Mouse (Mus musculus): ENCODE measurements at regions not wholly inside any gene's neighbourhood (a gene's known extent, or its start where the extent isn't known, plus 50 kb on each side); places are given as distances from the start of the nearest gene placed in this dataset.
A peak's percentile ranks its signal among the peaks of the same experiment; 100 is the strongest.

DNA sequence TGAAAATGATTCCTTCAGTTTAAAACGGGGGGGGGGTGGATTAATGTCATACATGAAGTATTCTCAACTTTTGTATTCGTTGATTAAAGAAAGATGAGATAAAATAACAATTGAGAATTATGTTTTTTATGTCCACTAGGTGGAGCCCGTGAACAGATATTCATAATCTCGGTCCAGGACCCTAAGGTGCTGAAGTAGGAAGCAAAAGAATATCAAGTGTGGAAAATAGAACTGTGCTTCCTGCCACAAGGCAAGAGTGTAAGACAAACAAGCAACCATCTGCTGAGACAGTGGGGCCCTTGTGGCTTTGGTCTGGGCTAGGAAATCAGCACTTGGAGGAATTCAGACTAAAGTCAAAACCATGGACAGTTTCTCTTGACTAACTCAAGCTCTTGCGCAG lies 50.9 kb upstream of the Kap start:
- DNase-seq: no peak

GRCm38 (mm10) chr6:133934667-133935066 lies 81.1 kb upstream of the Kap start:
- no peak for DNase-seq

DNA sequence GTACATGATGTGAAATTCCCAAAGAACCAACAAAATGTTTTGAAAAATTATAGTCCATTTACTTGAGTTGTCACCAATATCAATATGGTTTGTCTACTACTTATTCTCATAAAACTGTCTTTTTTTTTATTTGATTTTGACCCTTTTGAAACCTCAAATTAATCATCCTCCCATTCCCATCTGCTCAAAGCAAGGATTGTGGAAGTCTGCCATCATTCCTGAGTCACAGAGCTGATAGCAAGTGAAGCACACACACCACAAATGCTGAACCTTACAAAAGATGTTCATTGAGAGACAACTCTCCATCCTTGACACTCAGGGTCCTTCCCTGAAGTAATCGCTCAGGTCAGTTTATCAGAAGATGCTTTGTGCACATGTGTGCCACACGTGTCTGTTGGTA lies 82.1 kb upstream of the Kap start:
- DNase-seq: no peak

DNA sequence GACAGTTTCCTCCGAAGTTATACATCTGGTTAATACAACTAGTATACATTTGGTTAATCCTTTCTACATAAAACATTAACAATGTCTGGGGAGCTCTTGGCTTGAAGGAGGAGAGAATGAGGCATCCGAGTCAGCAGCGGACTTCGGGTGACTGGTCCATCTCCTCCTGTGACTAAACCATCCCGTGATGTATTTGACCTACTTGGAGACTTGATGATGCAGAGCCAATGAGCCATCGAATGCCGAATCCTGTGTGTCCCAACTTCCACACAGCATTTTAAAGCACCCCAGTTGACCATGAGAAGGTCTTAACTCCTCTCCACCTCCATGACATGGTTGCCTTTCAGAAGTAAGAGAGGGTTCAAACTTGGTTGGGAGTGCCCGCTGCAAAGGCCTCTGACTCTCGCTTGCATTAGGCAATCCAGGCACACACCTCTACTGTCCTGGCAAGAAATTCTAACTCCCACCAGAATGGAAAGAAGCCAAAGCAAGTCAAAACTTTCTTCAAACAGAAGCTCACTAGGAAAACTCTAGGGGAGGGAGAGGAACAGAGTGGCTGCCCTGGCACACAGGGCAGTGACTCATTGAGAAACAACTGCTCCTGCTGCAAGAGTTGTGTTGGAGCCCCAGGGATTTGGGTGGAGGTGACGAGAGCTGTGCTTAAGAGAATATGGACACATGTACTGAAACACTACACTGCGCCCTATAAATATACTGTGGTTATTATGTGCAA lies 75.4 kb upstream of the Etv6 start:
- DNase-seq: no peak

DNA sequence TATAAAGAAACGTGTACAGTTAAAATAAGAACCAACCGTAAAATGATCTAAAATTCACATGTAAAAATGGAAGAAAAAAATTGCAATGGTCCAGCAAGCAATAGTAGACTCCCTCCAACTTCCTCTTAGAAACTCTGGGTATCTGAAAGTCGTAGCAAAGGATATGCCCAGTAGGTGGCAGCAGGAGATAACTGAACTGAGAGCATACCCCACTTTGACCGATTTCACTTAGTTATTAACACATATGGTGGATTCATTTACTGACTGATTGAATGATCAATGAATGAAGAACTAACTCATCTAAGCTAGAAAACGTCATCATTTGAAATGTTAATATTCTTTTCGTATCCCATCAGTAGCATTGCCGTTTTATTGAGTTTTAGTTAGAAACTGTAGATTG lies 74.8 kb upstream of the Etv6 start:
- peak; percentile 84 for DNase-seq

DNA sequence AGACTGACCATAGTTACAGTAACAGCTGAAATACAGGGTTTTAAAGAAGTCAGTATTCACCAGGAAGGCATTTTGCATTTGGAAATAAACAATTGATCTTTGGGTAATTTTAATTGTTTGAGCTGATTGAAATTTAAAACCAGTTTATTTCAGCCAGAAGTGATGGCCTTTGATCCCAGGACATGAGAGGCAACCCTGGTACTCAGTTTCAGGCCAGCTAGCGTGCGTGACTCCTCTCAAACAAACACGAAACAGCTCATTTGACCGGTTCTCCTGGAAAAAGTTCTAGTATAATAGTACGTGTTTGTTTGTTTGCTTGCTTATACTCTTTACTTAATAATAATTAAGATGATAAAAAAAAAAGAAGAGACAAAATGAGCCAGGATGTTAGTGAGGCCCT lies 72.9 kb upstream of the Etv6 start:
- no peak for DNase-seq

DNA sequence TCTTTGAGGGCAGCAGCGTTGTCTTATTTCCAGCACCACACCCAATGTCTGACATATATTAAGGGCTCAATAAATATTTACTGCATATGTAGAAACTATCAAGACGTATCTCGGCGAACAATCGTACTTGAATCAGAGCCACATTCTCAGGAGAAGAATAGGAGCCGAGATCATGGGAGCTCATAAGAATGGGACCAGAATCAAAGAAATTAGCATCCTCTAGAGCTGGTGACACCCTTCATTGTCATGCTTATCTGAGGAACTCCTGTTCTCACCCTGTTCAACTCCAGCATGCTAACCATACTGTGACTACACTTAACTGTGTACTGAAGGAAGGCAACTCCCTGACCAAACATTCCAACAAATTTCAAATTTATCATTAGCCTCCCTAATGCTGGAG lies 72.2 kb upstream of the Etv6 start:
- DNase-seq: no peak

DNA sequence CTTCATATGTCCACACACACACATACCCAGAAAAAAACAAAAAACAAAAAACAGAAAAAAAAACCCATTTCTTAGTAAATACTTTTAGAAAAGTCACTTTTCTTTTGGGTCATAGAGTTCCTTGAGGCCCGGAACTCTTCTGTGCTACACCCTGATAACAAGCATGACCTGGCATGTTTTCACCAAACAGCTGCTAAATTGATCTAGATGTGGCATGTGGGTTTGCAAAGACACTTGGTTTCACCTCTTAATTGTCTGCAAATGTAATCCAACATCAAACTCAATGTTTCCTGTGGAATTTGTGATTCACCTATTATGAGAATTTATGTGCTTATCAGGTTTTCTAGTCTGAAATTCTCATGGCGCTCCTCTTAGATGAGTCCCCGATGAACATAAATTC lies 68.2 kb upstream of the Etv6 start:
- no peak for DNase-seq

DNA sequence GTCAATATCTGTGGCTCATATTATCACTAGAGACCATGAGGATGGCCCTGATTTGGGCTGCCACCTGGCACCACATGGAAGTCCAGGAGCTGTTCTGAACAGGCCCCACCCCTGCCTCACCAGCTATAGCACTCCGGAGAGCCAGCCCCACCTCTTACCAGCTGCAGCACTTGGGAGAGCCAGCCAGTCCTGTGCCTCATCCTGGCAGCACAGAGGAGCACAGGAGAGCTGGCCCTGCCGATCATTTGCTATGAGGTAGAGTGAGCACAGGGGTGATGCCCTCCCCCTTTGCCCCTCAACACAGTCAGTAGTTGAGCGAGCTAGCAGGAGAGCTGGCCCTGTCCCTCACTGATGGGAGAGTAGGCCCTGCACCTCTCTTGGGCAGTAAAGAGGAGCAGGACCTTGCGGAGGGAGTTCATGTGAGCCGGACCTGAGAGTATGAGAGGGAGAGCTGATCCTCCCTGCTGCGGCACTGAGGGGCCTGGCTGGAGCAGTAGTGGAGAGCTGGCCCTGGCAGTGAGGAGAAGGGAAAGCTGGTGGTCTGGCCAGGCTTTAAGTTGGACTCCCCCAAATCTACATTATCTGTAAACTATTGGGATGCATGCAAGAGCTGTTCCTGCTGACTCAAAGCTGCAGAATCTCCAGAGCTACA lies 63.3 kb upstream of the Etv6 start:
- DNase-seq: no peak

DNA sequence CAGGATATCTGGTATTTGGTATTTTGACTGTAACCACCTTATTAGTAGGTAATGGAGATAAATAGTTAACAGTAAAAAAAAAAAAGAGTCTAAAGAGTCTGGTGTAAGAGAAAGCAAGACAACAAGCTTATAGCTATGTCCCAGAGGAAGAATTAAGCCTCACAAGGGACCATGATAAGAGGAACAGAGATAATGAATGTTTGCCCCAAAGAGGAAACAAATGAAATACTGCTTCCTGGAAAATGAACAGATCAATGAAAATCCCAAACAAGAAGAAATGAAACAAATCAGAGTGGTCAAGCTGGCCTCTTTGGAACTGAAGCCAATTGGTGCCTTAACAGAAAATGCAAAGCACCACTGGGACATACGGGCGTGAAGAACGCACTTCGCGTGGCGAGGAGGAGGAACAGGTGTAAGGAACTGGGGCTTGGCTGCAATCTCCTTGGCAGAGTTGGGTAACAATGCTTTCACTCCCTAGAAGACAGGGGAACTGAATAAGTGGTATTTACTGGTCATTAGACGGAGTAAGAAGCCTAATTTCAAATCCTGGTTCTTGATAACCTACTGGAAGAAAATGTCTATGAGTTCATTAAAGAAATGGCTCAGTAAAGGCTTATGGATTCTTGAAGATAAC lies 62.2 kb upstream of the Etv6 start:
- no peak for DNase-seq

DNA sequence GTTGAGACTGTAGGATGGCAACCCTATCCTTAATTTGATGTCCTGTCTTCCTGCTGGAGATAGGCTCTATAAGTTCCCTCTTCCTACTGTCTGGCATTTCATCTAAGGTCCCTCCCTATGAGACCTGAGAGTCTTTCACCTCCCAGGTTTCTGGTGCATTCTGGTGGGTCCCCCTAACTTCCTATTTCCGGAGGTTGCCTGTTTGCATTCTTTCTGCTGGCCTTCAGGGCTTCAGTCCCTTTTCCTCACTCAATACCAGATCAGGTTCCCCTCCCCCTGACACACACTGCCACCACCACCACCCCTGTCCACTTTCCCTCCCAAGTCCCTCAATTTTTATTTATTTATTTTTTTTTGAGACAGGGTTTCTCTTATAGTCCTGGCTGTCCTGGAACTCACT lies 59.5 kb upstream of the Etv6 start:
- no peak for DNase-seq

DNA sequence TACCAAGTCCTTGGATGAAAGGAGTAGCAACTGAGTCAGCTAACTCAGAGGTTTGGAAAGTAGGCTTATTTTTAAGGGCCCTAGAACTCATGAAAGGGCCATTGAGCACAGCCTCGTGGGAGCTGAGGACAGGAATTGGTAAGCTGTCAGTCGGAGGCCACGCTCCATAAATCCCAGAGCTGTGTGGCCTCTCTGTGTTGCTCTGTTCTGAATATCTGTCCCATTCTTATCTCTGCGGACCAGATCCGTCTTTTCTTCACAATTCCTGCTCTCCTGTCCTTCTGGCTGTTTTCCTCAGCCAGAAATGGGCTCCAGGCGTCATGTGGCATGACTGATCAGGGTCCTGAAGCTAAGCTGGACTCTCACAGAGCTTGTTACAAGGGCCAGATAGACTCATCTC lies 58.6 kb upstream of the Etv6 start:
- DNase-seq: no peak

GRCm38 (mm10) chr6:133983804-133984514 lies 51.5 kb upstream of the Etv6 start:
- DNase-seq: no peak

GRCm38 (mm10) chr6:133984666-133985355 lies 50.7 kb upstream of the Etv6 start:
- no peak for DNase-seq

Data from heart, postnatal 4 days (tissue).